Mouse (Mus musculus): ENCODE measurements around the gene Sp7.

- TF ChIP-seq POLR2A (IDR thresholded peaks at IDR 0.05; ENCODE audit: low read depth, low read length) (peak; percentile 99), CTCF (IDR thresholded peaks at IDR 0.05; ENCODE audit: extremely low read depth, insufficient read depth, insufficient read length, insufficient replicate concordance) (no peak)
Observed at GRCm38 (mm10) chr15:102405489-102406195, 38.7 kb upstream of the Sp7 start, which contains the start of gene Sp1.
